Mouse (Mus musculus): Measurements from ENCODE around the gene Lemd1. TPM values are rescaled to one million over a fixed set of nuclear protein-coding genes. Genes with fewer than 3 reads are reported as not detected.

The Lemd1 gene
- polyA plus RNA-seq, 1 experiment from 2014 or later, result 11.9 TPM

DNA sequence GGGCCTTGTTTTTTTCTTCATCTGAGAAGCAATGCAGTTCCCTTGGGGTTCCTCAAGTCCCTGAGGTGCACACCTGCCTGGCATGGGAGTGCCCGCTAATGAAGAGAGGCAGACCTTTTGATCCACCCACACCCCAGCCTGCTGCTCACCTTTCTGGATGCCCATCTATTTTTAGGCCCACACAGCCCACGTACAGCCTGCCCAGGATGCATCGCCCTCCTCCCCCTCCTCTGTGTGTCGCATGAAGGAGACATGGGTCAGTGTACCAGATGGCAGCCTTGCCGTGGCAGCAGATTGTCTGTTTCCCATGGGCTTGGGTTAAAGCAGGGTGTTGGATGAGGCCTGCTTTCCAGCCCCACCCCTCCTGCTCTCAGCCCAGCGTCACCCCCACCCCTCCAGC lies 98.7 kb downstream of the Lemd1 start:
- no peak overlapping the region for H3K9ac ChIP-seq
- WGBS, result 64% methylated on average over 6 of the region's 6 CpGs
- 0 out of 2 replicates have a peak, but pooled peaks have one; percentile 11 for ATAC-seq (ENCODE audit: low FRiP score, low read depth)
- no peak overlapping the region for H3K27ac ChIP-seq
- no peaks in the 10 kb centered on the region for H3K9me3 ChIP-seq
- H3K36me3 ChIP-seq, result no peaks in the 10 kb centered on the region
- H3K4me1 ChIP-seq, result peaks cover 48% of the 10 kb centered on the region
- H3K4me2 ChIP-seq (replicated peaks), result no peak overlapping the region
- H3K4me3 ChIP-seq, result no peak overlapping the region
- H3K27me3 ChIP-seq (replicated peaks), result no peaks in the 10 kb centered on the region

DNA sequence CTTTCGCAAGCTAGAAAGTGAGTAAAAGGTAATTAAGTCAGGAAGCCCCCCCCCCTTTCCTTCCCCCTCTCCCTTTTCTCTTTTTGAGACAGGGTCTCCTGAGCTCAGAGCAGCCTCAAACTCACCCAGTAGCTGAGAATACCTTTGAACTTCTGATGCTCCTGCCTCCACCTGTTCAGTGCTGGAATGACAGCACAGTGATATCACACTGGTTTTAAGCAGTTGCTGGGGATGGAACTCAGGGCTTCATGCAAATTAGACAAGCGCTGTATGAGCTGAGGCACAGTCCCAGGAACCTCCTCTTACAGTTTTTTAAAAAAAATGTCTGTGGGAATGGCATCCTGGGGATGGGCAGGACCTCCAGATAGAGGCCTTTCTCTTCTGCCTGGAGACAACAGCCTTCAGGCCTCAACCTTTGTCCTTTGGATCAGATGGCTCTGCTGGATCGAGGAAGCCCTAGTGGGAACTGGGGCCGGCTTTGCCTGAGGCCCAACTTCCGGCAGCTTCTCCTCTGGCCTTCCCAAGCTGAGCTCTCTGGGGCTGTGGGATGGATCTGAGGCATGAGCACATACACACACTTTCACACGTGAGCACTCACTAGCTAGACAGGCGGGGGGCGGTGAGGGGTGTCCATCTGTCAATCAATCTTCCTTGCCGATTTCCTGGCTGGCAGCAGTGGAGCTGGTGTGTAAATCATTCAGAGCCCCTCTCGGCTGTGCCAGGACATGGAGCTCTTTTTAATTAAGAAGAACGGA lies 99.9 kb downstream of the Lemd1 start:
- no peaks in the 10 kb centered on the region for H3K27me3 ChIP-seq (replicated peaks)
- no peak overlapping the region for H3K4me2 ChIP-seq (replicated peaks)
- peaks cover 48% of the 10 kb centered on the region for H3K4me1 ChIP-seq
- H3K4me3 ChIP-seq, result no peak overlapping the region
- H3K27ac ChIP-seq, result peak overlapping the region; percentile 44; the same call in 1 of the 2 replicates
- H3K36me3 ChIP-seq, result no peaks in the 10 kb centered on the region
- no peak overlapping the region for H3K9ac ChIP-seq
- peak; percentile 28; the same call in 1 of the 2 replicates for ATAC-seq (ENCODE audit: low FRiP score, low read depth)
- no peaks in the 10 kb centered on the region for H3K9me3 ChIP-seq
- WGBS, result 33% methylated on average over 11 of the region's 11 CpGs

DNA sequence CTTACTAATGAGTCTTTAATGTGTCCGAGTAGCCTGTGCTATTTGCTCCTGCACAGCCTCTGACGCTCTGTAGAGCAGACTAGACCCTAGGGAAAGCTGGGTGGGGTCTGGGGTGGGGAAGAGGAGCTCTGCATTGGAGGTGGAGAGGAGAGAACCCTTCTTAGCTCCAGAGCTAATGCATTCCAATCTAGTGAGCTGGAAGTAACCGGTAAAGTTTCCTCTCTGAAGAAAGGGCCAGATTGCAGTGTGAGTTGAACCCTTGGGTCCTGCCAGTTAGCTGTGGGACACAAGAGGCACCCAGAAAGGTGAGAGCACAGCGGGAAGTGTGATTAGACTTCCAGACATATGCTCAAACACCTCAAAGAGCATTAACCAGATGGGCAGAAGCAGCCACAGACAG lies 100.5 kb downstream of the Lemd1 start:
- ATAC-seq (ENCODE audit: low FRiP score, low read depth), result 0 out of 2 replicates have a peak, but pooled peaks have one; percentile 11
- Histone ChIP-seq H3K9ac (no peak overlapping the region), H3K9me3 (no peaks in the 10 kb centered on the region), H3K27ac (no peak overlapping the region), H3K27me3 (replicated peaks) (no peaks in the 10 kb centered on the region), H3K4me2 (replicated peaks) (no peak overlapping the region), H3K36me3 (no peaks in the 10 kb centered on the region), H3K4me1 (peaks cover 48% of the 10 kb centered on the region), H3K4me3 (no peak overlapping the region)
- 27% methylated on average over 4 of the region's 4 CpGs for WGBS

DNA sequence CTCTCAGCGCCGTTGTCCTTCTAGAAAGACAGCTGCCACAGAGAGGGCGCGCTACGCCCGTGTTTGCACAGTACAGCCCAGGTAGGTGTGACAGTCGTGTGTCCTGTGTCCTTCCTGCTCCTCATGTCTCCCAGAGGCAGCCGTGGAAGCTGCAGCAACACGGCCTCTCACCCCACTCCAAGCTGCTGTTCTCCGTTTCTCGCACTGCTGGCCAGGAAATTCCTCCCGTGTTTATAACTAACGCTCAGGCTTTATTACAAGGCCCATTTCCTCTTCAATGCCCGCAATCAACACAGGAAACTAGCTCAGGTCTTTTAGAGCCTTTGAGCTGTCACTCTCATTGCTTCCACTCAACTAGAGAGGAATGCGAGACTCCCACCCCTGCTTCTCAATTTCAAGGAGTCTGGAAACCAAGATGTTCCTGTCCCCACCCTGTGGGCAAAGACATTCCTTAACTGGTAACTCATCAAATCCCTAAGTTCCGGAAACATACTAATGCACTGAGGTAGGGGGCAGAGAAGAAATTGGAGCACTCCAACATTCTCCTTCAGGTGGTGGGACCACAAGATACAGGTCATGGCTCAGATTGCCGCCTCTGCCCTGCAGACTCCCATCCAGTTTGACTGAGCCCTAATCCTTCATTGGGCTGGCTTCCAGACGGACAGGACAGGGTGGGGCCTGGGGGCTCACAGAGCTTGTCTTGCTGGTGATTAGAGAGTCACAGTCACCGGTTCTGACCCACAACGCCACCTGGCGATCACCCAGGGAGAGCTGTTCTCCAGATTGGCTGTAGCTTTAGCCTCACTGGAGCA lies 101.3 kb downstream of the Lemd1 start:
- H3K27ac ChIP-seq, result no peak overlapping the region
- no peak overlapping the region for H3K4me2 ChIP-seq (replicated peaks)
- no peaks in the 10 kb centered on the region for H3K27me3 ChIP-seq (replicated peaks)
- no peak overlapping the region for H3K9ac ChIP-seq
- no peak overlapping the region for H3K4me3 ChIP-seq
- no peaks in the 10 kb centered on the region for H3K36me3 ChIP-seq
- WGBS, result 29% methylated on average over 21 of the region's 21 CpGs
- peaks cover 46% of the 10 kb centered on the region for H3K4me1 ChIP-seq
- no peak for ATAC-seq (ENCODE audit: low FRiP score, low read depth)
- H3K9me3 ChIP-seq, result no peaks in the 10 kb centered on the region

DNA sequence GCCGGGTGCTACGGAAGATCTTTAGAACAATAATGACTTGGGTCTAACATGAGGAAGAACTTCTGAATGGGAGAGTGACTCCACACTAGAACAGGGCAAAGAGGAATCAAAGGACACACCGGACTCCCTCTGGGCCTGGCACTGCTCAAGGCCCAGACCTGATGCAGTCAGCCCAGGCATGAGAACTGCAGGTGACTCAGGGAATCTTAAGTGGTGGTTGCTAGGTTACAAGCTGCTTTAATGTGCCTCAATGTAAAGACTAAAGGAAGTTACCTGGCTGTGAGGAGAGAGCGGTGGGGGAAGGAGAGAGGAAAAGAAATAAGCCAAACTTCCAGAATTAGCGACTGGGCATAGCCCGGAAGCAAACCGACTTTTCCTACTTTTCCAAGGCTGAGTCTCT lies 104.3 kb downstream of the Lemd1 start:
- Histone ChIP-seq H3K27me3 (replicated peaks) (peaks cover 23% of the 10 kb centered on the region), H3K9me3 (no peaks in the 10 kb centered on the region), H3K36me3 (no peaks in the 10 kb centered on the region), H3K4me1 (peaks cover 42% of the 10 kb centered on the region), H3K9ac (no peak overlapping the region), H3K27ac (no peak overlapping the region), H3K4me3 (no peak overlapping the region), H3K4me2 (replicated peaks) (no peak overlapping the region)
- no peak for ATAC-seq (ENCODE audit: low FRiP score, low read depth)
- whole genome bisulfite sequencing, result 81% methylated on average over 7 of the region's 7 CpGs

DNA sequence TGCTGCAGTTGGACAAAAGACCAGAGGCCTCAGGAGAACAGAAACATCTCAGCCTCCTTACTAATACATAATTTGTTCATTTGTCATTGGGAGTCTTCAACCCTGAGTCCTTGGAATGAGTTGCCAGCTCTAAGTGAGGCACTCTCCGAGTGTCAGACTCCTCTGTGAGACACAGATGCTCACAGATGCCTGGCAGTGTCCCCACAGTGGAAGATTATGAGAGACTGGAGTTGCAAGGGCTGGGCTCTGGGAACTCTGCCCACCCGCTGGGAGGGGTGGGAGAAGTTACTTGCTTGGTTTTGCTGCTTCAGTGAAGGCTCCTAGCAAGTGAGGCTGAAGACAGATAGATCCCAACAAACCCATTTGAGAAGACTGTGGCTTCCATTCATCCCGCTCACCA lies 104.8 kb downstream of the Lemd1 start:
- no peak overlapping the region for H3K27ac ChIP-seq

DNA sequence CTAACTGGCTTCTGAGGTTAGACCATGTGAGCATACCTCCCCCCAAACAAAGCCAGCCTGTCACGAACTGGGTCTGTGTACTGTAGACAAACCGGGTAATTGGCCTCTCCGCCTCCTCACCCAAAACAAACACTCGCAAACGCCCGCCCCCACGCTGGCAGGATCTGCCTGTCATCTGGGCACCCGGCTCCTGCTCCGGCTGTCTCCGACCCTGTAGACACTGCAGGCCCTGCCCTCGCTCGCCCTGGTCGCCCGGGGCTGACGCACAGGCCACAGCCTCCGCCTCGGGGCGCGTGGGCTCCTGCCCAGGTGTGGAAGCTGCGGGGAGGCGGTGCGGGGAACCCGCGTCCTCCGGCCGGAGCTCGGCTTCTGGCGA lies 107.2 kb downstream of the Lemd1 start, which contains the start of gene Klhdc8a:
Gene Klhdc8a (plus strand): TSS at position 202 of the 376 bp plus-strand sequence.
- Histone ChIP-seq H3K27ac (peak within 1 kb of the TSS; percentile 32; the same call in 1 of the 2 replicates), H3K36me3 (no peaks in the 10 kb centered on the region), H3K9me3 (no peaks in the 10 kb centered on the region), H3K9ac (peak within 1 kb of the TSS; percentile 78), H3K4me2 (replicated peaks) (peak within 1 kb of the TSS; percentile 100), H3K4me3 (peak within 1 kb of the TSS; percentile 57), H3K27me3 (replicated peaks) (peaks cover 23% of the 10 kb centered on the region), H3K4me1 (peaks cover 19% of the 10 kb centered on the region)
- 0% methylated on average over 28 of the region's 28 CpGs for WGBS
- peak; percentile 49 for ATAC-seq (ENCODE audit: low FRiP score, low read depth)

More for the DNA sequence above, 104.8 kb downstream of the Lemd1 start:
- no peak overlapping the region for H3K4me2 ChIP-seq (replicated peaks)
- H3K4me1 ChIP-seq, result peaks cover 39% of the 10 kb centered on the region
- 64% methylated on average over 3 of the region's 3 CpGs for WGBS
- no peak overlapping the region for H3K9ac ChIP-seq
- no peaks in the 10 kb centered on the region for H3K9me3 ChIP-seq
- no peak overlapping the region for H3K4me3 ChIP-seq
- no peaks in the 10 kb centered on the region for H3K36me3 ChIP-seq
- H3K27me3 ChIP-seq (replicated peaks), result peaks cover 23% of the 10 kb centered on the region
- ATAC-seq (ENCODE audit: low FRiP score, low read depth), result no peak

DNA sequence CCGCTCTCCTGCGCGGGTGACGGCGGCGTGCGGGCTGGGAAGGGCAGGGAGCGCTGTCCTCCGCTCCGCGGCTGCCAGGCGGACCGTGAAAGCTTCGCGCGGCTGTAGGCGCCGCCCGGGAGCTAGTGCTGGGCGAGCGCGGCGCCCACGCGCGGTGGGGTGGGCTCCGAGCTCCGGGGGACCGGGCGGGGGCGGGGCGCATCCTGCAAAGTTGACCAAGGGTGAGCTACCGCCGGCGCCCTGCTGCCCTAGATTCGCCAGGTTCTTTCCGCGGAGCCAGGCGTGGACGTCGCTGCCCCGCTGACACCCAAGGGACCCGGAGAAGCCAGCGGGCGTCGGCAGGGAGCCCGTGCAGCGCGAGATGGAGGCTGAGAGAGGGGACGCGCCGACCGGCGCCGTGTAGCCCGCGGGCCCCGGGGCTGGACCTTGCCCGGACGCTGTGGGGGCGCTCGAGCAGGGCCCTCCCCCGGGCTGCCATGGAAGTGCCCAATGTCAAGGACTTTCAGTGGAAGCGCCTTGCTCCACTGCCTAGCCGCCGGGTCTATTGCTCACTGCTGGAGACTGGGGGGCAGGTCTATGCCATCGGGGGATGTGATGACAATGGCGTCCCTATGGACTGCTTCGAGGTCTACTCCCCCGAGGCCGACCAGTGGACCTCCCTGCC lies 107.7 kb downstream of the Lemd1 start:
- Histone ChIP-seq H3K27me3 (replicated peaks) (peaks cover 23% of the 10 kb centered on the region), H3K27ac (peak overlapping the region; percentile 32; the same call in 1 of the 2 replicates), H3K36me3 (no peaks in the 10 kb centered on the region), H3K9me3 (no peaks in the 10 kb centered on the region), H3K4me2 (replicated peaks) (peak overlapping the region; percentile 100), H3K4me3 (peak overlapping the region; percentile 57), H3K4me1 (peaks cover 19% of the 10 kb centered on the region), H3K9ac (peak overlapping the region; percentile 78)
- ATAC-seq (ENCODE audit: low FRiP score, low read depth), result peak; percentile 68
- 1% methylated on average over 71 of the region's 71 CpGs for WGBS

DNA sequence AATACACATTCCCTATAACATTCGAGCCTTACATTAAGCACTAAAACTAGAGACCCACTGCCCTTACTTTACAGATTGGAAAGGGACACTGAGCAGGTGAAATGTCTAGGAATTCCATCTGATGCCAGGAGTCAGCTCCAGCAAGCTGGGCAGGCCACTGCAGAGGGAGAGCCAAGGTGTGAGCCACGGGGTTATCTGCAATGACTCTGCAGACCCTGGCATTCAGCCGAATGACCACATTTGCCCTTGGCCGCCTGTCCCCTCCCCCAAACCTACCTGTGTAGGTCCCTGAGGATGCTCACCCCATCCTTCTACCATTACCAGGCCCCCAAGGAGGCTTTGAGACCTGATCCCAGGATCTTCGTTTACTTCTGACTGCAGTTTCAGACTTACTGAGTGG lies 108.5 kb downstream of the Lemd1 start:
- Histone ChIP-seq H3K27ac (no peak overlapping the region), H3K27me3 (replicated peaks) (peaks cover 23% of the 10 kb centered on the region), H3K4me2 (replicated peaks) (peak overlapping the region; percentile 100), H3K4me3 (no peak overlapping the region), H3K9ac (peak overlapping the region; percentile 78; the same call in 1 of the 2 replicates), H3K36me3 (no peaks in the 10 kb centered on the region), H3K4me1 (peaks cover 22% of the 10 kb centered on the region), H3K9me3 (no peaks in the 10 kb centered on the region)
- 80% methylated on average over 5 of the region's 5 CpGs for WGBS
- ATAC-seq (ENCODE audit: low FRiP score, low read depth), result no peak

DNA sequence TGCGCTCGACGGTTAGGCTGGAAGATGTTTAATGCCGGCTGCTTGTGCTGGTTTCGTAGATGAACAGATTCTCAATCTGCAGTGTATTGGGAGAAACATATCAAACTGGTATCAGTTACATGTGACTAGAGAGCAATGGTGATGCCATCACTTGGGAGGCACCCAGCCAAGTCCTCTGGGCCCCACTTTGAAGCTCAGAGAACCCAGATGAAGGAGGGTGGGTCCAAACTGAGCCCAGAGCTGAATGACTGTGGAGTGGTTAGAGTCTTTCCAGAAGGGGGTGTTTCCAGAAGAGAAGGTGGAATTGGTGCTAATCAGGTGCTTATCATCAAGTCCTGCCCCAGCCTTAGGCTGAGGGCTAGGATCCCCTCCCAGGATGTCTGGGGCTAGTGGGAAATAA lies 110.0 kb downstream of the Lemd1 start:
- Histone ChIP-seq H3K9ac (no peak overlapping the region), H3K4me1 (peaks cover 24% of the 10 kb centered on the region), H3K4me3 (no peak overlapping the region), H3K4me2 (replicated peaks) (0 out of 2 replicates have a peak overlapping the region, but pooled peaks have one; percentile 7), H3K27me3 (replicated peaks) (peaks cover 23% of the 10 kb centered on the region), H3K9me3 (no peaks in the 10 kb centered on the region), H3K27ac (no peak overlapping the region), H3K36me3 (no peaks in the 10 kb centered on the region)
- 78% methylated on average over 5 of the region's 5 CpGs for WGBS
- no peak for ATAC-seq (ENCODE audit: low FRiP score, low read depth)

DNA sequence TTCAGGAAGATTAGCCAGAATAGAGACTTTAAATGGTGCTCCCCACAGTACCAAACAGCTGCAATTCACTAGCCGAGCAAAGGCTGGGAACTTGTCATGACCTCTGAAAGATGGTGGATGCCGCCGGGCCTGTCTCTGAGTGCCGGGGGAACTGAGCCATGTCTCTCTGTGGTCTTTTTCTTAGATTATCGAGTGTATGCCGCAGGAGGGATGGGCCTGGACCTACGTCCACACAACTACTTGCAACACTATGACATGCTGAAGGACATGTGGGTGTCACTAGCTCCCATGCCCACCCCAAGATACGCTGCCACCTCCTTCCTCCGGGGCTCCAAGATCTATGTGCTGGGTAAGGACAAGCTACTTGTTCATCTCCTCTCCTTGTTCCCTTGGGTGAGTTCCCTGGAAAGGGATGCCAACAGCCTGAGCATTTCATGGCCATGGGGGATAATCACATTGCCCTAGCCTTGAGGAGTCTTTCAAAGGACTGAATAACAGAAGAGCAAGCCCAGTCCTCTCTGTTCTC lies 111.2 kb downstream of the Lemd1 start:
- 85% methylated on average over 9 of the region's 9 CpGs for WGBS
- H3K9me3 ChIP-seq, result no peaks in the 10 kb centered on the region
- H3K4me1 ChIP-seq, result peaks cover 24% of the 10 kb centered on the region
- peaks cover 23% of the 10 kb centered on the region for H3K27me3 ChIP-seq (replicated peaks)
- H3K4me3 ChIP-seq, result no peak overlapping the region
- no peaks in the 10 kb centered on the region for H3K36me3 ChIP-seq
- no peak overlapping the region for H3K9ac ChIP-seq
- no peak overlapping the region for H3K27ac ChIP-seq
- no peak for ATAC-seq (ENCODE audit: low FRiP score, low read depth)
- no peak overlapping the region for H3K4me2 ChIP-seq (replicated peaks)

Measured in neural tube, embryonic 12.5 days (tissue).